Mouse (Mus musculus): ENCODE data around the gene Arrdc2. TPM values are rescaled to one million over a fixed set of nuclear protein-coding genes. Genes with fewer than 3 reads are reported as not detected.

Arrdc2 gene
- polyA plus RNA-seq, 2 experiments = 8.6 to 21.5 TPM

DNA sequence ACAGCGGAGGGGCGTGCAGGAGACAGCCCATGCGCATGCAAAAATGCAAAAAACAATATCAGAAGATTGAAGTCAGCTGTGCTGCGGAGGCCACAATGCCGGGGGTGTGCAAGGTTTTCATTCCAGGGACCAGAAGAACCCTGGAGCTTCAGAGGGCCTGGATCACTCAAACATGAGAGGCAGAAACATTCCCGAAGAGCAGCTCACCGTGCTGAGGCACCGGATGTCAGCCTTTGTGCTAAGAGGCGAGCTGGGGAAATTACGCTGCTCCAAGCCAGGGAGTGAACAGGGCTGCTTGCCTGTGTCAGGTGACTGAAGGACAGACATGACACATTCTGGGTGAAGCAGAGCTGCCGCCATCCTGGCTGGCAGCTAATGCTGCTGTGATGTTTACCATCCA is 41.0 kb upstream of the Arrdc2 start:
- H3K9me3 ChIP-seq (ENCODE audit: control insufficient read depth, low read length) = no peaks in the 10 kb centered on the region
- H3K27ac ChIP-seq (replicated peaks; ENCODE audit: low read depth, low read length) = peak overlapping the region; percentile 33; the same call in 1 of the 2 replicates
- H3K36me3 ChIP-seq (ENCODE audit: control insufficient read depth, insufficient read depth, low read length) = no peaks in the 10 kb centered on the region
- DNase-seq (ENCODE audit: low spot score) = no peak
- no peak for ATAC-seq (ENCODE audit: low FRiP score, low read depth)
- H3K9ac ChIP-seq (ENCODE audit: low read depth, low read length, severe bottlenecking) = peak overlapping the region; percentile 28; the same call in 1 of the 2 replicates
- H3K4me3 ChIP-seq (replicated peaks; ENCODE audit: low read length) = no peak overlapping the region
- no peak for TF ChIP-seq POLR2A (IDR thresholded peaks at IDR 0.05; ENCODE audit: borderline replicate concordance, extremely low read depth, insufficient read depth, insufficient read length)
- H3K4me1 ChIP-seq (ENCODE audit: control insufficient read depth, insufficient read depth, low read length) = peaks cover 13% of the 10 kb centered on the region
- H3K4me2 ChIP-seq (replicated peaks; ENCODE audit: low read depth, low read length, severe bottlenecking) = peak overlapping the region; percentile 10; the same call in 1 of the 2 replicates
- 26% methylated on average over 11 of the region's 11 CpGs for WGBS
- H3K27me3 ChIP-seq (ENCODE audit: control insufficient read depth, insufficient read depth, low read length) = no peaks in the 10 kb centered on the region

DNA sequence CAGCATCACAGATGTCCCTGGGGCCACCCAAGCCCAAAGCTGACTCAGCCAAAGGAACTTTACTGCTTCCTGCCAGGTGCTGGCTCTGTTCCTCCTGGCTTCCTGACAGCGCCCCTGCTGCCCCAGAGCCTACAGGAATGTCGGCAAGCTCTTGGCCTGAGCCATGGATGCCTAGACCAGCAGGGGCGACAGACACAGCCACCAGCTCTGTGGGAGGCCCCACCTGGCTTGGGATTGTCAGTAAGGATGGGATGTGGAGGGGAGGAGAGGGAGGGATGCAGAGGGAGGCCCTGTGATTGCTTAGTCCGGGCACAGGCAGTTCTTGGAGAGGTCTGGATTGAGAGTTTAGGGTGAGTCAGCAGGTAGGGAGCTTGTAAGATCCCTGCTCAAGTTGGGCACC is 40.6 kb upstream of the Arrdc2 start:
- DNase-seq (ENCODE audit: low spot score) = no peak
- peak; percentile 47 for ATAC-seq (ENCODE audit: low FRiP score, low read depth)
- TF ChIP-seq POLR2A (IDR thresholded peaks at IDR 0.05; ENCODE audit: borderline replicate concordance, extremely low read depth, insufficient read depth, insufficient read length) = no peak
- Histone ChIP-seq H3K36me3 (ENCODE audit: control insufficient read depth, insufficient read depth, low read length) (no peaks in the 10 kb centered on the region), H3K27me3 (ENCODE audit: control insufficient read depth, insufficient read depth, low read length) (no peaks in the 10 kb centered on the region), H3K9ac (ENCODE audit: low read depth, low read length, severe bottlenecking) (no peak overlapping the region), H3K4me1 (ENCODE audit: control insufficient read depth, insufficient read depth, low read length) (peaks cover 13% of the 10 kb centered on the region), H3K9me3 (ENCODE audit: control insufficient read depth, low read length) (no peaks in the 10 kb centered on the region), H3K4me2 (replicated peaks; ENCODE audit: low read depth, low read length, severe bottlenecking) (peak overlapping the region; percentile 10; the same call in 1 of the 2 replicates), H3K4me3 (replicated peaks; ENCODE audit: low read length) (no peak overlapping the region), H3K27ac (replicated peaks; ENCODE audit: low read depth, low read length) (peak overlapping the region; percentile 33; the same call in 1 of the 2 replicates)
- 0% methylated on average over 4 of the region's 4 CpGs for WGBS

DNA sequence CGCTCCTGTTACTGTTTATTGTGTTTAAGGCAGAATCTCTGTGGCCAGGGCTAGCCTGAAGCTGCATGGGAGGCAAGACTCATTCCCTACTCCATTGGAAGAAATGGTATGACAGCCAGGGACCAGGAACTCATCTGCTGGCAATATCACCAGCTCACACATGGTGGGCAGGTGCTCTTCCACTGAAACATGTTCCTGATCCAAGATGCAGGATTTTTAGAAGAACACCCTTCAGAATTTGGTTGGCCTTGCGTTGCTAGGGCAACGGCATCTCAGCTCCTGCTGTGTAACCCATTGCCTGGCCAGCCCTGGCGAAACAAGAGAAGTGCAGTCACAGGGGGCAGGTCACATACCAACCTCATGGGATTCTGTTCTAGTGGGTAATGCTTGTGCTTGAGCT is 40.0 kb upstream of the Arrdc2 start:
- no peak overlapping the region for H3K9ac ChIP-seq (ENCODE audit: low read depth, low read length, severe bottlenecking)
- no peaks in the 10 kb centered on the region for H3K27me3 ChIP-seq (ENCODE audit: control insufficient read depth, insufficient read depth, low read length)
- no peak overlapping the region for H3K27ac ChIP-seq (replicated peaks; ENCODE audit: low read depth, low read length)
- no peak for TF ChIP-seq POLR2A (IDR thresholded peaks at IDR 0.05; ENCODE audit: borderline replicate concordance, extremely low read depth, insufficient read depth, insufficient read length)
- H3K4me3 ChIP-seq (replicated peaks; ENCODE audit: low read length) = no peak overlapping the region
- H3K9me3 ChIP-seq (ENCODE audit: control insufficient read depth, low read length) = no peaks in the 10 kb centered on the region
- ATAC-seq (ENCODE audit: low FRiP score, low read depth) = no peak
- H3K4me1 ChIP-seq (ENCODE audit: control insufficient read depth, insufficient read depth, low read length) = peaks cover 13% of the 10 kb centered on the region
- DNase-seq (ENCODE audit: low spot score) = no peak
- H3K36me3 ChIP-seq (ENCODE audit: control insufficient read depth, insufficient read depth, low read length) = no peaks in the 10 kb centered on the region
- 43% methylated on average over 4 of the region's 4 CpGs for WGBS
- H3K4me2 ChIP-seq (replicated peaks; ENCODE audit: low read depth, low read length, severe bottlenecking) = no peak overlapping the region

DNA sequence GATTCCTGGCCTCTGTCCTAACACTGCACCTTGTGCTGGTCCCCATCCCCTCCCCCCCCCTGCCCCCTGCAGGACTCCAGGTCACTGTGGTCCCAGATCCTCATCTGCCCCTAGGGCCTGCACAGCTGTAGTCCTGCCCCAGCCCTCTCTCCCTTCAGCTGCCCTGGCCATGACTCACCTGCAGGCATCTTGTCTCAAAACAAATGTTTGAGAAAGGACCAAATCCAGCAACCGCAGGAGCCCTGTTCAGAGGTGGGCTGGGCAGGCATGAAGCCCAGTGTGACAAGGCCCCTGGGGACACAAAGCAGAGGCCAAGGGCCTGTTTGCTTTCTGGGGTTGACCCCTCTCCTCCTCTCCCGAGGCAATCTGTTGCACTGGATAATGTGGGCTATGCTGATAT is 38.7 kb upstream of the Arrdc2 start:
- no peaks in the 10 kb centered on the region for H3K9me3 ChIP-seq (ENCODE audit: control insufficient read depth, low read length)
- no peaks in the 10 kb centered on the region for H3K36me3 ChIP-seq (ENCODE audit: control insufficient read depth, insufficient read depth, low read length)
- no peak for TF ChIP-seq POLR2A (IDR thresholded peaks at IDR 0.05; ENCODE audit: borderline replicate concordance, extremely low read depth, insufficient read depth, insufficient read length)
- ATAC-seq (ENCODE audit: low FRiP score, low read depth) = no peak
- no peak overlapping the region for H3K4me3 ChIP-seq (replicated peaks; ENCODE audit: low read length)
- H3K4me2 ChIP-seq (replicated peaks; ENCODE audit: low read depth, low read length, severe bottlenecking) = no peak overlapping the region
- no peak for DNase-seq (ENCODE audit: low spot score)
- 64% methylated on average over 2 of the region's 2 CpGs for WGBS
- no peaks in the 10 kb centered on the region for H3K27me3 ChIP-seq (ENCODE audit: control insufficient read depth, insufficient read depth, low read length)
- peaks cover 13% of the 10 kb centered on the region for H3K4me1 ChIP-seq (ENCODE audit: control insufficient read depth, insufficient read depth, low read length)
- no peak overlapping the region for H3K27ac ChIP-seq (replicated peaks; ENCODE audit: low read depth, low read length)
- no peak overlapping the region for H3K9ac ChIP-seq (ENCODE audit: low read depth, low read length, severe bottlenecking)

DNA sequence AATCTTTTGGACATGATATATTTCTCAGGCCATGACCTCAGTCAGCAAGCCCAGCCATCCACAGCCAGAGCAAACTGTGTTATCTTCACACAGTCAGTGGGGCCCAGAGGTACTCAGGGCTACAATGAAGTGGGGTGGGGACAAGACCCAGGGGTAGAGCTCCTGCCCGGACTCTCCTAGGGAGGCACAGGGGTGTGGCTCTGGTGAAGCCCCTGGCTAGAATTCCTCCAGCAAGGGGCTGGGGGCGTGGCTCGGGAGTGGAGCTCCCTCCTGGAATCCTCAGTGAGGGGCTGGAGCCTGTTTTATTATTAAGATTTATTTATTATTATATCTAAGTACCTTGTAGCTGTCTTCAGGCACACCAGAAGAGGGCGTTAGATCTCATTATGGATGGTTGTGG is 36.9 kb upstream of the Arrdc2 start:
- H3K9ac ChIP-seq (ENCODE audit: low read depth, low read length, severe bottlenecking) = no peak overlapping the region
- H3K4me2 ChIP-seq (replicated peaks; ENCODE audit: low read depth, low read length, severe bottlenecking) = no peak overlapping the region
- peaks cover 13% of the 10 kb centered on the region for H3K4me1 ChIP-seq (ENCODE audit: control insufficient read depth, insufficient read depth, low read length)
- no peak for TF ChIP-seq POLR2A (IDR thresholded peaks at IDR 0.05; ENCODE audit: borderline replicate concordance, extremely low read depth, insufficient read depth, insufficient read length)
- H3K27ac ChIP-seq (replicated peaks; ENCODE audit: low read depth, low read length) = no peak overlapping the region
- ATAC-seq (ENCODE audit: low FRiP score, low read depth) = no peak
- no peaks in the 10 kb centered on the region for H3K36me3 ChIP-seq (ENCODE audit: control insufficient read depth, insufficient read depth, low read length)
- no peaks in the 10 kb centered on the region for H3K9me3 ChIP-seq (ENCODE audit: control insufficient read depth, low read length)
- 57% methylated on average over 4 of the region's 4 CpGs for WGBS
- DNase-seq (ENCODE audit: low spot score) = no peak
- no peak overlapping the region for H3K4me3 ChIP-seq (replicated peaks; ENCODE audit: low read length)
- no peaks in the 10 kb centered on the region for H3K27me3 ChIP-seq (ENCODE audit: control insufficient read depth, insufficient read depth, low read length)

DNA sequence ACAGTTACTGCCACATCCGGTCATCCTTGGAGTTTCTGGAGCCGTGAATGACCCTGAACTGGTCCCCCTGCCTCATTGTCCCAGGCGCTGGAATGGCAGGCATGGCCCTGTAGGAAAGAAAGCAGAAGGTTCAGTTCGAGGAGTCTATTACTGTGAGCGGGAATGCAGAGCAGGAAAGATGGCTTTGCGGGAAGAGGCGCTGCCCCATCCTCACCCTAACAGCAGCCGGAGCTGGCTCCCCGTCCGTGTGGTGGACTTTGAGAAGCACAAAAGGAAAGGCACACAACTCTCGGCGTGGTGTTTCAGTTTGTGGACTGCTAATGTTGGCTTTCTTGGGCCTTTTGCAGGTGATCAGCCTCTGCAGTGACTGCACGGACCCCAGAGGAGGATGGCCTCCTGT is 34.9 kb upstream of the Arrdc2 start:
- H3K36me3 ChIP-seq (ENCODE audit: control insufficient read depth, insufficient read depth, low read length) = no peaks in the 10 kb centered on the region
- H3K4me3 ChIP-seq (replicated peaks; ENCODE audit: low read length) = no peak overlapping the region
- WGBS = 92% methylated on average over 13 of the region's 13 CpGs
- ATAC-seq (ENCODE audit: low FRiP score, low read depth) (no peak), DNase-seq (ENCODE audit: low spot score) (no peak)
- H3K27me3 ChIP-seq (ENCODE audit: control insufficient read depth, insufficient read depth, low read length) = no peaks in the 10 kb centered on the region
- no peak for TF ChIP-seq POLR2A (IDR thresholded peaks at IDR 0.05; ENCODE audit: borderline replicate concordance, extremely low read depth, insufficient read depth, insufficient read length)
- H3K9me3 ChIP-seq (ENCODE audit: control insufficient read depth, low read length) = no peaks in the 10 kb centered on the region
- H3K4me2 ChIP-seq (replicated peaks; ENCODE audit: low read depth, low read length, severe bottlenecking) = no peak overlapping the region
- H3K27ac ChIP-seq (replicated peaks; ENCODE audit: low read depth, low read length) = no peak overlapping the region
- H3K4me1 ChIP-seq (ENCODE audit: control insufficient read depth, insufficient read depth, low read length) = no peaks in the 10 kb centered on the region; the same call in none of the 2 replicates
- no peak overlapping the region for H3K9ac ChIP-seq (ENCODE audit: low read depth, low read length, severe bottlenecking)

Measured in limb, embryonic 14.5 days (tissue).